Mouse (Mus musculus) CD8-positive naive resting alpha-beta T cell, adult 2 months (primary cell): ENCODE data around the gene Gna11.
A peak's percentile ranks its signal among the peaks of the same experiment; 100 is the strongest.

Experiments used
- DNase-seq, 2 experiments: peaks; one replicate each; pipeline ENCODE4 v3.0.0; 2022; ENCODE audit warnings: low read depth in 2 of 2, low spot score in 2 of 2

The Gna11 gene

GRCm38 (mm10) chr10:81565257-81566228, 20.6 kb upstream of the Gna11 start:
- DNase-seq = no peak

DNA sequence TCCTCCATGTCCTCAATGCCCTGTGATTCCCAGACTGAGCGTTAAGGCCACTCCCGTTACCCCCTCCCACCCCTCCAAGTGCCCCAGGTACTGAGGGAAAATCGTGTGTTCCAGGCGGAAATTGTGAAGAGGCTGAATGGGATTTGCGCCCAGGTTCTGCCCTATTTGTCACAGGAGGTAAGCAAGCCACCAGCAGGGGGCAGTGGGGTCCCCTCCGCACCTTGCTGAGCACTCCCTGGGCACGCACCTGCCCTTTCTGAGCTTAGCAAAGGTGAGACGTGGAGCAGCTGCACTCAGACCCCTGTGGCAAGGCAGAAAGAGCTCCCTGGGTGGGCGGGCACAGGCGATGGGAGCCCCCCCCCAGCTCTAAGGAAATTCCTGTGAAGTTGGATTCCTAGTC, 19.7 kb upstream of the Gna11 start:
- DNase-seq = peak; percentile 60 to 73

GRCm38 (mm10) chr10:81564216-81564615, 19.2 kb upstream of the Gna11 start:
- DNase-seq = no peak

- no peak for DNase-seq
Measured at GRCm38 (mm10) chr10:81563481-81563880, 18.5 kb upstream of the Gna11 start.

- no peak for DNase-seq
Measured at GRCm38 (mm10) chr10:81562411-81562810, 17.4 kb upstream of the Gna11 start.

- DNase-seq = peak; percentile 79 to 86
Measured at GRCm38 (mm10) chr10:81560719-81561459, 15.9 kb upstream of the Gna11 start.

DNA sequence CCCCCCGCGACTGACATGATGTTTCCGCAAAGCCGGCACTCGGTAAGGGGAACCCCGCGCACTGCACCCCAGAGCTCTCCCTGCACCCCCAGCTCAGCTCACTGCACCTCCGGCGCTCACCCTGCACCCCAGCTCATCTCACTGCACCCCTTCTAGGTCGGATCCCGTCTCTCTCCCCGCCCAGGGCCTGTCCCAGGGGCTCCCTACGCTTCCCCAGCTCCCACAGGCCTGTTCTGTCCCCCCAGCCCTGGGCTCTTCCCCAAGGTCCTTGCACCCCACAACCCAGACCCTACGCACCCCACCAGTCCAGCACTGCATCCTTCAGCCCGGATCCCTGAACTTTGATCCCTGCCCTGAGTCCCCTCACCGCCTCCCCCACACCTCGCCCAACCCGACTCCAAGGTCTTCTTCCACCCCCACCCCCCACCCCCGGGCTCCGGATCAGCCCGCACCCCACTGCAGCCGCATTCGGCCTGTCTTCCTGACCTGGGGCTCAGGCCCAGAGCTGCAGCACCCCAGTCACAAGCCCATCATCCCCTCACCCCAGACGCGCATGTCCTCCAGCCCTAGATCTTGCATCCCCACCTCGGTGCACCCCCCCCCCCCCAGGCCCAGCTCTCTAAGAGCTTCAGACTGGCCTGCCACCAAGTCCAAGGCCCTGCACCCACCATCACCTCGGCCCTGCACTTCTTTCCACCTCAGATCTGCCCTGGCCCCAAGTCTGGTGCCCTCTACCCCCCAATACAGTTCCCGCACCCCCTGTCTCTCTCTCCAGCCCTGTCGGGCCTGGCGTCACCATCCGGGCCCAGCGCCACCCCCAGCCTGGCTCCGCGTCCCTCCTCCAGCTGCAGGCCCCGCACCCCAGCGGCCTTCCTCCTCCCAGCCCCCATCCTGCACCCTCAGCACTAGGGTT, 14.9 kb upstream of the Gna11 start:
- DNase-seq = peak; percentile 31 to 52

DNA sequence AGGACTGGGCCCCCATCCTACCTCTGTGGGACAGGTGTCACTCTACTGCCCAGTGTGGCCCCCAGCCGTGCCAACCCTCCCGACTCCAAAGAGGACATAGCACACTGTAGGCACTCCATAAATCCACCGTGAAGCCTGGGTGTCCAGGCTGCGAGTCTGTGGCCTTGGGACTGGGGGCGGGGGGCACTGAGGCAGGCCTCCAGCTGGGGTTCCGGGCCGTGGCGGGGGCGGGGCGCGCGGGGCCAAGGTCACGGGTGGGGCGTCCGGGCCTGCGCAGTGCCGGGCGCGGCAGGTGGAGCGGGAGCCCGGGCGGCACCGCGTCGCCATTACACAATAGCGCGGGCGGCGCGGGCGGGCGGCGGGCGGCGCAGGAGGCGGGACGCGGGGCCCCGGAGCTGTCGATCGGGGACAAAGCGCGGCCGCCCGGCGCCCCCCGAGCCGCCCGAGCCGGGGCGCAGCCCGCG, 14.2 kb upstream of the Gna11 start, which contains the start of gene Aes:
Aes (plus strand) TSS at position 326 of the 464 bp plus-strand sequence.
- DNase-seq = peak; percentile 48 to 58

GRCm38 (mm10) chr10:81557491-81557890, 12.5 kb upstream of the Gna11 start:
- no peak for DNase-seq

- DNase-seq = peak in 1 of 2 experiments; percentile 28
Measured at GRCm38 (mm10) chr10:81556282-81556681, 11.3 kb upstream of the Gna11 start.

DNA sequence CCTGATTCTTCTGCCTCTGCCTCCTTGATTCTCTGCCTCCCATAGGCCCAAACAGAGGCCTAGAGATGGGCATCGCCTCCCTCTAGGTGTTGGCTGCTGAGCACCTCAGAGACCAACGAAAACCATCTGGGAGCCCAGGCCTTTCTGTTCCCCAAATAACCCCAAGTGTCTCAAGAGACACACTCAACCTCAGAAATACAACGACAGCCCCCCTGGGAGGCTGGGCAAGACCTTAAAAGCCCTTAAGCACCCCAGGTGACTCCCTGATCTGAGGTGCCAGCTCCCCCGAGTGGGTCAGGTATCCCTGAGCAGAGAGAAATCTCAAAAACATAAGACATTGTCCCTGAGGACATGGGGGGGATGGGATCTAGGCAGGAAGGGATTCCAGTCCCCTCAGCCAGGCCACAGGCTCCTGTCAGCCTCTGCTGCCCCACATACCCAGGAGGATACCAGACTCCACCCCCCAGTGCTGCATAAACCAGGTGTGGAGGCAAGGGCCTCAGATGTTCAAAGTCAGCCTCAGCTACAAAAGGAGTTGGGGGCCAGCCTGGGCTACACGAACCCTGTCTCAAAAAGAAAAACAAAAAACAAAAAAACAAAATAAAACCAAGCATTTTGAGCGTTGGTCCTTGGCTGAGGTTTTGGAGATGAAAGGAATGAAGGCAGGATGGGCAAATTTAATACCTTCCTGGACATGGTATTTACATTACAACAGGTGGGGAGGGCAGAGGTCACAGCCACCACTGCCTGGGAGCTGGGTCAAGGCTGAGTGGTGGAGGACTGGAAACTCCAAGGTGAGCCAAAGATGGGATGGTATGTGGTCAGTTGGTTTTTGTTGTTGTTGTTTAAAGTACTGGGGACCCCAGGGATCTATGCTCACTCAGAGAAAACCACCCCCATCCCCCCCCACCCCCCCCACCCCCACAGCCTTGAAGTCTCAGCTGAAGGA, 9.1 kb upstream of the Gna11 start:
- no peak for DNase-seq

GRCm38 (mm10) chr10:81553232-81553631, 8.2 kb upstream of the Gna11 start:
- DNase-seq = peak; percentile 46 to 63

DNA sequence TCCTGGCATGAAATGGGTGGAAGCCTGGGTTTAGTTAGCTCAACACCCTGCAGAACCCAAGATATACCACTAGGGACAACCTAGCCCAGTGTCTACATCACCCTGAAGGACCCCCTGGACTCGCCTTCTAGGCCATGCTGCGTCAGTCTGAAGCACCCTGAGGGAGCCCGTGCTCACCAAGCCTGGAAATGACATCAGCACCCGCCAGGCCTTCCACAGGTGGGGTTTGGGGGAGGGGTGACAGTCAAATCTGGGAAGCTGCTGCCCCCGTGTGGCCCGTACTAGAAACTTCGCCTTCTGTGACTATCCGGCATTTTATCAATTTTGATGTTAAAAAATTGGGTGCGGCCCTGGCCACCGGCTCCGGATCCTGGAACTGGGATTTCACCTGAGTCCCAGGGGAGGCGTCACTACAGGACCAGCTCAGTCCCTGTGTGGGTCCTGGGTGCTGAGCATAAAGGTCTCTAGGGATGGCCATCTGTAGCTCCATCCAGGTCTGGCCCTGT, 6.7 kb upstream of the Gna11 start:
- DNase-seq = peak; percentile 86

GRCm38 (mm10) chr10:81550257-81550656, 5.3 kb upstream of the Gna11 start:
- DNase-seq = peak; percentile 70 to 80

GRCm38 (mm10) chr10:81548944-81549343, 4.0 kb upstream of the Gna11 start:
- no peak for DNase-seq

DNA sequence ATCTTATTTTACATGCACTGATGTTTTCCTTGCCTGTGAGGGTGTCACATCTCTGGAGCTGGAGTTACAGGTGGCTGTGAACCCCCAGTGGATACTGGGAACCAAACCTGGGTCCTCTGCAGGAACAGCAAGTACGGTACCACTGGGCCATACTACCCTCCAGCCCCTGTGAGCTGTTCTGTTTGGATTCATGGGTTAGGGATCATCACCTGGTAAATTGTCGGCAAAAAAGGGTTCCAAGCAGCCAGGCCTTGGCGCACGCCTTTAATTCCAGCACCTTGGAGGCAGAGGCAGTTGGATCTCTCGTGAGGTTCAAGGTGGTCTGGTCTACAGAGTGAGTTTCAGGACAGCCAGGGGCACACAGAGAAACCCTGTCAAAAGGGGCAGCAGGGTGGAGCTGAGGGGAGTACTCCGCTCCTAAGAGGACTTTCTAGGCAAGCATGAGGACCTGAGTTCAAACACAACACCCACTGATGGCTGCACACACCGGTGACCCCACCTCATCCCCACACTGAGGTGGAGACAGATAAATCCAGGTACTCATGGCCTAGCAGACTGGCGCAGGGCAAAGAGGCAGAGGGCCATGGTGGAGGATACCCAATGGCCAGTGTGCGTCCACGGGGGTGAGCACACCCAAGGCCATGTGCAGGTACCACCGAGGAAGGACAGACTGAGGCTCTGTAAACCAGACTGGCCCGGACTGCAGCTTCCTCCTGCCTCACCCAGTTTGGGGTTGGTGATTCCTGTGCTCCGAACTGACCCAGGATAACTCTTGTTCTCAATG, 2.0 kb upstream of the Gna11 start:
- DNase-seq = no peak

GRCm38 (mm10) chr10:81546332-81546731, 1.3 kb upstream of the Gna11 start:
- no peak for DNase-seq

- DNase-seq = no peak
Measured at GRCm38 (mm10) chr10:81544296-81545160, 462 bp downstream of the Gna11 start.
